Mouse (Mus musculus): ENCODE data around the gene Runx2. TPM values are rescaled to one million over a fixed set of nuclear protein-coding genes. Genes with fewer than 3 reads are reported as not detected.

The Runx2 gene
- polyA plus RNA-seq, 1 experiment from 2014 or later: 2.0 TPM

DNA sequence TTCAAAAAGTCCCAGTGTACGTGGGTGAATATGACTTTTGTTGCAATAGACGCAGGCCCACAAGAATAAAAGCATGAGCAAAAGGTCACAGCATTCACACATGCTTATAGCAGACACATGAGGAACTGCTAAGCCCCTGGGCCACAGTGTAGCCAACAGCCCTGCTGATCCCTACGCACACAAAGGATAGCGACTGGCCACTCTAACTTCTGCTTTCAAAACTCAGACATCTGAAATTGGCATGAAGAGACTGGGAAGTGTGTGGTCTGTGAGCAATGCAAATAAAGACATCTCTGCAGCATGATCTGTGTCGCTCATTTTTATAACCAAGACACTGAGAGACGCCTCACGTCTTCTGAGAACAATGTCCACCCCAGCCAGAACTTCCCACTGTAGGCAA lies 150.7 kb downstream of the Runx2 start:
- H3K27me3 ChIP-seq (replicated peaks; ENCODE audit: low read depth, poor library complexity, severe bottlenecking): no peaks in the 10 kb centered on the region
- H3K4me3 ChIP-seq: no peak overlapping the region
- no peaks in the 10 kb centered on the region for H3K9me3 ChIP-seq
- no peak for DNase-seq (ENCODE audit: low spot score)
- WGBS: 87% methylated on average over 7 of the region's 7 CpGs
- no peak overlapping the region for H3K27ac ChIP-seq (replicated peaks)
- 0 out of 2 replicates have a peak, but pooled peaks cover 3% of the 10 kb centered on the region for H3K4me1 ChIP-seq
- H3K36me3 ChIP-seq (replicated peaks): no peaks in the 10 kb centered on the region

DNA sequence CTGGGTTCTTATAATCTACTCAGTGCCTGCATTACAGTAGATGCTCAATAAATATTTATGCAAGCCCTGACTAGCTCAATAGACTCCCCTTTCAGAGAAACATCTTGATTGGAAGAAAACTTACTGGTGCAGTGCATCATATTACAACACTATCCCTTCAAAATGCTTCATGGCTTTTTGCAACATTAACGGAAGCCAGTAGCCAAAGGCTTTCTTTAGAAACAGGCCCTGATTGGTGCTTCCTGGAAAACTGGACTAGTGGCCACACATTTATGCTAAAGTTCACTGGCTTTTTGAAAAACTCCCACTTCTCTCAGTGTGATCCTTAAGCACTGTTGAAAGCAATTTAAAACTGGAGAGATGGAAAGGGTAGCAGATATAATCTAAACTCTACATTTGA lies 151.4 kb downstream of the Runx2 start:
- H3K4me1 ChIP-seq: 0 out of 2 replicates have a peak, but pooled peaks cover 6% of the 10 kb centered on the region
- no peak overlapping the region for H3K27ac ChIP-seq (replicated peaks)
- 74% methylated on average over 1 of the region's 1 CpGs for WGBS
- H3K4me3 ChIP-seq: no peak overlapping the region
- DNase-seq (ENCODE audit: low spot score): no peak
- no peaks in the 10 kb centered on the region for H3K9me3 ChIP-seq
- H3K27me3 ChIP-seq (replicated peaks; ENCODE audit: low read depth, poor library complexity, severe bottlenecking): no peaks in the 10 kb centered on the region
- no peaks in the 10 kb centered on the region for H3K36me3 ChIP-seq (replicated peaks)

DNA sequence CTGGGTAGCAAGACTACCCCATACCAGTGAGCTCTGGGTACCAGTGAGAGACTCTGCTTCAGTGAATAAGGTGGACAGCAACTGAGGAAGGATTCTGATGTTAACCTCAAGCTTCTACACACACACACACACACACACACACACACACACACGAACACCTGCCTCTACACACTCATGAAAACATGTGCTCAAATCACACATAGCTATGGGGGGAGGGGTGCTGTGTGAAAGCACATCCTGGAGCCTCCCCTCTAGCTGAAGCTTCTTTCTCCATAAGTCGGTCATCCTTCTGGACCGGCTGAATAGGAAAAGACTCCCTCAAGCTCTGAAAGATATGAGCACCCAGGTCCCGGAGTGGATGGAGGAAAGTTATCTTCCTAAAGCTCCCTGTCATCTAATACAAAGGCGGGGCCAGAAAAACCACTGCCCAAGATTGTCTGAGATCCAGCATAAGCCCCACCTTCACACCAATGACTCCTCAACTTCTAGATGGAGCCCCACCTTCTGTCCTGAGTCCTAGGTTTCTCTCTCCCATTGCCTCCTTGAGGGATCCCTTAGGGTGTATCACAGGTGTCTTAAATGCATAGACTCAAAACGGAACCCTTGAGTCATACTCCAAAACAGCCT lies 152.4 kb downstream of the Runx2 start:
- WGBS: 86% methylated on average over 6 of the region's 6 CpGs
- peaks cover 6% of the 10 kb centered on the region; the same call in 1 of the 2 replicates for H3K4me1 ChIP-seq
- H3K27me3 ChIP-seq (replicated peaks; ENCODE audit: low read depth, poor library complexity, severe bottlenecking): no peaks in the 10 kb centered on the region
- no peak overlapping the region for H3K27ac ChIP-seq (replicated peaks)
- DNase-seq (ENCODE audit: low spot score): no peak
- H3K4me3 ChIP-seq: no peak overlapping the region
- no peaks in the 10 kb centered on the region for H3K36me3 ChIP-seq (replicated peaks)
- no peaks in the 10 kb centered on the region for H3K9me3 ChIP-seq

DNA sequence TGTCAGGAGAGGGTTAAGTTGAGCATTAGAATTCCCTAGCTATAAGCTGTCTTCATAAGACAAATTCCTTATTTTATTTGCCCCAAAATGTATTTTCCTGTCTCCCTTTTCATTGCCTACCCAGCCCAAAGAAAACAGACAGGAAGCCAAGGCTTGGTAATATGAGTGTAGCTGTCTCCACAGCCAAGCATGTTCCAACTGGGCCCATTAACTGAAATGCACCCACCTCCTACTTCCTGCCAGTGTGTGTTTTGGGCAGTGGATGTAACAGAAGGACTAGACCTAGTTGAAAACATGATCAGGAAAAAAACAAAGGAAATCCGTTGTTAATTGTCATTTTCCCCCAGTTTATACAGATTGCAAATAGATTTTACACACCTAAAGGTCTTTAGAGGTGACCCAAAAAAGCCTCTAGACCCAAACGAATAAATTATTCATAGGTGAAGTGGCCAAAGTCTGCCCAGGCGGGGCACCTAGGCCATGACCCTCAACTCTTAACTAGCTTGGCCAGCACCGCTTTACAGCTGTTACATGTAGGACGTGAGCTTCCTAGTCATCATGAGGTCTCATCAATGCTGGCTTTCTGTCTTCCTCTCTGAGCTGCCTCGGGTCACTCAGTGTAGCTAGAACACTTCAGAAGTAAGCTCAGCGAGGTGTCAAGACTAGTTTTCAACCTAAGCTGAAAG lies 154.3 kb downstream of the Runx2 start:
- DNase-seq (ENCODE audit: low spot score): no peak
- peaks cover 6% of the 10 kb centered on the region; the same call in 1 of the 2 replicates for H3K4me1 ChIP-seq
- H3K27me3 ChIP-seq (replicated peaks; ENCODE audit: low read depth, poor library complexity, severe bottlenecking): no peaks in the 10 kb centered on the region
- H3K9me3 ChIP-seq: no peaks in the 10 kb centered on the region
- WGBS: 79% methylated on average over 7 of the region's 7 CpGs
- H3K4me3 ChIP-seq: no peak overlapping the region
- H3K27ac ChIP-seq (replicated peaks): no peak overlapping the region
- no peaks in the 10 kb centered on the region for H3K36me3 ChIP-seq (replicated peaks)

DNA sequence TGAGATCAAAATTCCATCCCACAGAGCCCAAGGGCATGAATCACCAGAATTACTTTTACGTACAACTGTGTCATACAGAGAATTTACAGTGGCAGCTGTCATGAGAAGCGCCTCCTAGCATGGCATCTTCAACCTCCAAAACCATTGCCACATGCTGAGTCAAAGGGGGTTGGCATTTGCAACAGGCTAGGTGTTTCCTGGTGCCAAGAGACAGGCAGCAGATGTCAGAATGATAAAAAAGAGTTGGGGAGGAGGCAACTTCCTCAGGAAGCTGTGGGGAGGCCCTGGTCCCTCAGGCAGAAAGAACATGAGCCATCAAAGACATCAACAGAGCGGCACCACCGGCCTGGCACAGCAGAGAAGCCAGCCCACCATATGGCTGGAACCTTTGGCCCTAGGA lies 160.1 kb downstream of the Runx2 start:
- 78% methylated on average over 4 of the region's 4 CpGs for WGBS
- no peak for DNase-seq (ENCODE audit: low spot score)
- Histone ChIP-seq H3K4me1 (peaks cover 3% of the 10 kb centered on the region; the same call in 1 of the 2 replicates), H3K9me3 (no peaks in the 10 kb centered on the region), H3K27ac (replicated peaks) (no peak overlapping the region), H3K27me3 (replicated peaks; ENCODE audit: low read depth, poor library complexity, severe bottlenecking) (no peaks in the 10 kb centered on the region), H3K4me3 (no peak overlapping the region), H3K36me3 (replicated peaks) (no peaks in the 10 kb centered on the region)

DNA sequence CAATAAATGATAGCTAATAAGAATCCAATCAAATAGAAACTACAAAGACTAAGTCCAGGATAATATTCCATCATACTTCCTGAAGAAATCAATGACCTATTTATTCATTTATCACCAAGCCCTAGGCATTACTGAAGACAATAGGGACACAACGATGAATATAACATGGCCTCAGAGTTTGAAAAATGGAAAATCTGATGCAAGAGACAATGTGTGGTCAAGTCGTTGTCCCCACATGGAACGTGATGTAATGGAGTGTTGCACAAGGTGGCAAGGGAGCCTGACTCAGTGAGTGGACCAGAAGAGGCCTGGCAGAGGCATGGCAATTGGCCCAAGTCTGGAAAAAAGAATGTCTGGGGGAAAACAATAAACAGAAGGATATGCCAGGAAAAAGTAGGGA lies 161.5 kb downstream of the Runx2 start:
- no peak for DNase-seq (ENCODE audit: low spot score)
- Histone ChIP-seq H3K27me3 (replicated peaks; ENCODE audit: low read depth, poor library complexity, severe bottlenecking) (peaks cover 2% of the 10 kb centered on the region; the same call in 1 of the 2 replicates), H3K4me1 (peaks cover 7% of the 10 kb centered on the region), H3K4me3 (no peak overlapping the region), H3K36me3 (replicated peaks) (no peaks in the 10 kb centered on the region), H3K9me3 (no peaks in the 10 kb centered on the region), H3K27ac (replicated peaks) (no peak overlapping the region)
- WGBS: 92% methylated on average over 3 of the region's 3 CpGs

DNA sequence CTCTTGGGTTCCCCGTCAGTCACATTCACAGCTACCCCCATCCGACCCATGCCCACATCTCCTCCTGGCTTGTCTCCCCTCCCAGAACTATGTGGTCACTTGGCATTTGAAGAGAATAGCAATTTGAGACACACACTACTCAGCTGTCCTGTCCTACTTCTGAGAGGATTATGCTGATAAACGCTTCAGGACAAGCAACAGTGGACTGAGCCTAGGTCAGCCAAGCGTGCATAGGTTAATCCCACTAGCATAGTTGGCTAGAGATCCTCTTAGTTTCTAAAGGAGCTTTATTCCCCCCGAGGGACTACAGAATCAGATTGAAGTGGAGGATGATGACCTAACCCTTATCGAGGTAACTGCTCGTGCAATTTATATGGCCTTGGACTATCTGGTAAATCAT lies 162.5 kb downstream of the Runx2 start:
- Histone ChIP-seq H3K4me1 (peaks cover 7% of the 10 kb centered on the region), H3K27me3 (replicated peaks; ENCODE audit: low read depth, poor library complexity, severe bottlenecking) (peaks cover 7% of the 10 kb centered on the region; the same call in 1 of the 2 replicates), H3K36me3 (replicated peaks) (no peaks in the 10 kb centered on the region), H3K4me3 (no peak overlapping the region), H3K27ac (replicated peaks) (no peak overlapping the region), H3K9me3 (no peaks in the 10 kb centered on the region)
- DNase-seq (ENCODE audit: low spot score): no peak
- WGBS: 74% methylated on average over 7 of the region's 7 CpGs

DNA sequence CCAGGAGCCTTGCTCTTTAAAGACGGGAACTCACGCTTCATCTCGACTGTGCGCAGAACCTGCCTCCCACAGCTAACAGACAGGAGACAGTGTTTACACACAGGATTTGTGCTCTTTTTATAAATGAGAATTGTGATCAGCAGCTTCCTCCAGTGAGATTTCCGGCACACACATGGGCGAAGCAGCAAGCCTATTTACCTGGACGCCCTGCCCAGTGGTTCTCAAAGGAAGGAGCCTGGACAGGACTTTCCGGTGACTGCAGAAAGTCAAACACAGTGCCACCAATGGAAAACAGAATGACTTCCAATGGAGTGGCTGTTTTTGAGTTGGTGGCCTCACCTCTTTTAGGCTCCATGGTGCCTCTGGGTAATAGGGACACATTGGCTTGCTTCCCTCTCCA lies 163.0 kb downstream of the Runx2 start:
- Histone ChIP-seq H3K27me3 (replicated peaks; ENCODE audit: low read depth, poor library complexity, severe bottlenecking) (peaks cover 7% of the 10 kb centered on the region; the same call in 1 of the 2 replicates), H3K9me3 (no peaks in the 10 kb centered on the region), H3K27ac (replicated peaks) (no peak overlapping the region), H3K4me1 (peaks cover 7% of the 10 kb centered on the region), H3K4me3 (no peak overlapping the region), H3K36me3 (replicated peaks) (no peaks in the 10 kb centered on the region)
- 87% methylated on average over 8 of the region's 8 CpGs for WGBS
- DNase-seq (ENCODE audit: low spot score): no peak

DNA sequence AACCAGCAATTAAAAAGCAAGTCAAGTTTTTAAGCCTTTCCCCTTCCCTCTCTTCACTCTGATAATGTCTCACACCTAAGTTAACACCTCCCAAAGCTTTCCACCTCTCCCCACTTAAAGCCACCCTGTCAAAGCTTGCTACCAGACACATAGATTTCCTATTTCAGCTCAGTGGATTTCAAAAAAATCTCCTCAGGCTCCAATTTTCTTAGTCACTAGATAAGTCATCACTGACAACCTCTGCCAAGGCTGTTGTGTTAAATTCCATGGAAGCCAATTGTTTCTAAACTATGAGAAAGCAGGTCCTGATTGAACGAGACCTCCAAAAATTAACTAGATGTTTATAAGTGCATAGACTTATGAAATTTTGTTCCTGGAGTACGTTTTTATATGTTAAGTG lies 164.2 kb downstream of the Runx2 start:
- H3K27me3 ChIP-seq (replicated peaks; ENCODE audit: low read depth, poor library complexity, severe bottlenecking): peaks cover 7% of the 10 kb centered on the region; the same call in 1 of the 2 replicates
- H3K27ac ChIP-seq (replicated peaks): no peak overlapping the region
- H3K4me3 ChIP-seq: no peak overlapping the region
- 85% methylated on average over 2 of the region's 2 CpGs for WGBS
- no peak for DNase-seq (ENCODE audit: low spot score)
- H3K4me1 ChIP-seq: peaks cover 7% of the 10 kb centered on the region
- no peaks in the 10 kb centered on the region for H3K36me3 ChIP-seq (replicated peaks)
- H3K9me3 ChIP-seq: no peaks in the 10 kb centered on the region

DNA sequence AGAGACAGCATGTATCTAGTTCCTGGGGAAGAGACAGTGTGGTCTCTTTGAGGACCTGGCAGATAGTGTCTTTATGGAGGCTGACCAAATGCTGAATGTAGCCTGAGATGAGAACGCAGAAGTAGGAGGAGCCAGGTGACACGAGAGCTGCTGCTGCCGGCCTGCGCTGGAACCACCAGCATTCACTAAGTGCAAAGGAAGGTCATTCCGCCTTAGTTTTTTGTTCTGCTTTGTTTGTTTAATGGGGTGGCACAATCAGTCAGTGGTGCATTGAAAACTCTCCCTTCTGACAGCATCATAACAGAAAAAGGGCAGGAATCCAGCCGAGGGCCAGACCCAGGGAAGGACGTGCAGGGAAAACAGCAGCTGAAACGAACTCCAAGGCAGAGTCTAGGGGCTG lies 165.5 kb downstream of the Runx2 start:
- no peak overlapping the region for H3K4me3 ChIP-seq
- 56% methylated on average over 8 of the region's 8 CpGs for WGBS
- no peak for DNase-seq (ENCODE audit: low spot score)
- H3K9me3 ChIP-seq: no peaks in the 10 kb centered on the region
- peaks cover 7% of the 10 kb centered on the region for H3K4me1 ChIP-seq
- H3K27me3 ChIP-seq (replicated peaks; ENCODE audit: low read depth, poor library complexity, severe bottlenecking): peaks cover 7% of the 10 kb centered on the region; the same call in 1 of the 2 replicates
- H3K27ac ChIP-seq (replicated peaks): no peak overlapping the region
- H3K36me3 ChIP-seq (replicated peaks): no peaks in the 10 kb centered on the region

DNA sequence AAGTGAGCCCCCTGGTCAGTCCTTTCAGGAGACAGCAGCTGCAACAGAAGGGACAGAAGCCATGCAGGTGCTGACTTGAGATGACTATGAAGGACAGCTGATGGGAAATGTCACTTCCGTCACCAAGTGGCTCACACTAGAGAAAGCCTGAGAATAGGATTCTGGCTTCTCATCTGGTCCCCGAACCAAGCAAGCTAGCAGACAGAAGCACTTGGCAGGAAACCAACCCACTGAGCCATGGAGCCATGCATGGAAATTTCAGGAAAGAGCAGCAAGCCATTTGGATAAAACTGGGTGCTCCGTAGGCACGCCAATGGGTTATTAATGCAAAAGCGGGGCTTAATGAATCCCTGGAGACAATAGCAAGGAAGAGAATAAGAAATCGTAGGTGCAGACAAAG lies 166.7 kb downstream of the Runx2 start:
- Histone ChIP-seq H3K36me3 (replicated peaks) (no peaks in the 10 kb centered on the region), H3K27ac (replicated peaks) (no peak overlapping the region), H3K4me1 (peaks cover 7% of the 10 kb centered on the region), H3K9me3 (no peaks in the 10 kb centered on the region), H3K4me3 (no peak overlapping the region), H3K27me3 (replicated peaks; ENCODE audit: low read depth, poor library complexity, severe bottlenecking) (peaks cover 7% of the 10 kb centered on the region; the same call in 1 of the 2 replicates)
- WGBS: 91% methylated on average over 6 of the region's 6 CpGs
- no peak for DNase-seq (ENCODE audit: low spot score)

DNA sequence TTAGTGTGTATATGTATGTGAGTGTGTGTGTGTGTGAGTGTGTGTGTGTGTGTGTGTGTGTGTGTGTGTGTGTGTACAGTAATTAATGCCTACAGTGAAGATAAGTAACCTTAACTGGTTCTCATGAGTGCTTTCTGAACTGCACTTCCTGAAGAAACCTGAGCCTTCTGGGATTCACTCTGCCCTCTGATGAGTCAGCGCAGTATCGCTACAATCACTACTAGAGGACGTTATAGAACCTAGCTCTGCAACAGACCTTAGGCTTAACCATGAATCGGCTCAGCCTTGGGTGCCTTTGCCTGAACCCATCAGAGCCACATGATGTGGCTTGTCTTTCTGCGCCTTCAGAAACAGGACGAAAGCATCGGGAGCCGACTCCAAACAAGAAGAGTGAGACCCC lies 169.5 kb downstream of the Runx2 start:
- Histone ChIP-seq H3K4me3 (no peak overlapping the region), H3K9me3 (no peaks in the 10 kb centered on the region), H3K27ac (replicated peaks) (no peak overlapping the region), H3K27me3 (replicated peaks; ENCODE audit: low read depth, poor library complexity, severe bottlenecking) (peaks cover 7% of the 10 kb centered on the region; the same call in 1 of the 2 replicates), H3K4me1 (peaks cover 7% of the 10 kb centered on the region), H3K36me3 (replicated peaks) (no peaks in the 10 kb centered on the region)
- WGBS: 82% methylated on average over 8 of the region's 8 CpGs
- no peak for DNase-seq (ENCODE audit: low spot score)

DNA sequence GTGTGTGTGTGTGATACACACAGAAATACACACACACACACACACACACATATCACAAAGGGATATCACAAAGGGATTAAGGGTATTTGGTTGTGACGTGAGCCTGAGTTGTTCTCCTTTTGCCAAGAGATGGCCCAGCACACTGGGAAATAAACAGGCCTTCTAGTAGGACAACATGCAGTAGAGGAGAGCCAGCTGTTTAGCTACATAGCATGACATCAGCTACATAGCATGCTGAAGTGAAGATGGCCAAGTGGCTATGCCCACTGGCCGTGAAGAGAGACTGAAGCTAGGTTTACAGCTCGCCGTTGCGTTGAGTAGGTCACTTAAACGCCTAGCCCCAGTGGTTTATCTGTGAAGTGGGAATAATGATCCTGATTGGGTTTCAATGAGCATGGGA lies 171.3 kb downstream of the Runx2 start:
- Histone ChIP-seq H3K9me3 (no peaks in the 10 kb centered on the region), H3K36me3 (replicated peaks) (no peaks in the 10 kb centered on the region), H3K4me1 (peaks cover 4% of the 10 kb centered on the region; the same call in 1 of the 2 replicates), H3K27ac (replicated peaks) (no peak overlapping the region), H3K4me3 (no peak overlapping the region), H3K27me3 (replicated peaks; ENCODE audit: low read depth, poor library complexity, severe bottlenecking) (peaks cover 12% of the 10 kb centered on the region; the same call in 1 of the 2 replicates)
- WGBS: 95% methylated on average over 6 of the region's 6 CpGs
- DNase-seq (ENCODE audit: low spot score): no peak

Data from embryonic facial prominence, embryonic 10.5 days (tissue).